Mouse (Mus musculus) adrenal gland (tissue): ENCODE data around the gene Sinhcaf.

Experiments
- intact Hi-C: fragments of 180-260 bp; cut with DNase I; formaldehyde crosslinking; loops from one replicate; pipeline ENCODE4 v1.15.1; 2025

The Sinhcaf gene

GRCm38 (mm10) chr6:148895773-148896506 lies 50.3 kb downstream of the Sinhcaf start, which contains the start of gene Caprin2:
Caprin2 (minus strand) TSS chr6:148896237.
- intact Hi-C loops: loop anchor here (10.0 kb wide), 1 partner anchor 681 kb away; the partner anchor contains the start of gene Ergic2

- intact Hi-C loops: loop anchor here (10.0 kb wide), 1 partner anchor 680 kb away; the partner anchor contains the start of gene Ergic2
Measured at GRCm38 (mm10) chr6:148894888-148895772, 51.1 kb downstream of the Sinhcaf start.

GRCm38 (mm10) chr6:148873911-148874310 lies 72.4 kb downstream of the Sinhcaf start:
- intact Hi-C loops: no loop called here
